In genomic region chr15:79432328-79432727, GRCm38 (mm10) we compare ENCODE assay signal across 8 mouse cellular contexts. TPM values are rescaled to one million over a fixed set of nuclear protein-coding genes. Genes with fewer than 3 reads are reported as not detected.
A peak's percentile ranks its signal among the peaks of the same experiment; 100 is the strongest.
DNase-seq lines count a peak whose midpoint lies in the region; ATAC-seq lines count a peak whose summit lies in the region.

No protein-coding gene starts in this region.

- WGBS in heart, embryonic 13.5 days: 69% methylated on average over 11 of the region's 11 CpGs
- 88% methylated on average over 11 of the region's 11 CpGs for WGBS in hindbrain, embryonic 14.5 days
- WGBS in midbrain, embryonic 16.5 days: 90% methylated on average over 11 of the region's 11 CpGs
- WGBS in forebrain, embryonic 16.5 days: 94% methylated on average over 11 of the region's 11 CpGs

- no peaks in the 10 kb centered on the region for H3K9me3 ChIP-seq in heart, embryonic 13.5 days
- H3K9me3 ChIP-seq in megakaryocyte, embryonic 14.5 days: peaks cover 3% of the 10 kb centered on the region; the same call in 1 of the 2 replicates
- H3K9me3 ChIP-seq in hindbrain, embryonic 14.5 days (ENCODE audit: control insufficient read depth, low read length): no peaks in the 10 kb centered on the region
- H3K9me3 ChIP-seq in midbrain, embryonic 16.5 days (replicated peaks; ENCODE audit: control insufficient read depth, low read length, poor library complexity, severe bottlenecking): no peaks in the 10 kb centered on the region
- no peaks in the 10 kb centered on the region; the same call in 1 of the 2 replicates for H3K9me3 ChIP-seq in forebrain, embryonic 16.5 days (ENCODE audit: control insufficient read depth, low read length)

- H3K9ac ChIP-seq in heart, embryonic 13.5 days: peak overlapping the region; percentile 72
- H3K9ac ChIP-seq in hindbrain, embryonic 14.5 days: no peak overlapping the region
- no peak overlapping the region for H3K9ac ChIP-seq in midbrain, embryonic 16.5 days (ENCODE audit: low read depth, low read length)
- no peak overlapping the region for H3K9ac ChIP-seq in forebrain, embryonic 16.5 days (replicated peaks; ENCODE audit: low read depth, low read length)

- DNase-seq in heart, adult 8-10 months (ENCODE audit: low spot score): no peak
- DNase-seq in hindbrain, embryonic 14.5 days (ENCODE audit: low spot score): no peak
- DNase-seq in yolk sac, embryonic 10.5 days (ENCODE audit: low spot score): no peak

- peaks cover 86% of the 10 kb centered on the region for H3K4me1 ChIP-seq in heart, embryonic 13.5 days
- H3K4me1 ChIP-seq in megakaryocyte, embryonic 14.5 days: peaks cover 97% of the 10 kb centered on the region
- H3K4me1 ChIP-seq in hindbrain, embryonic 14.5 days (replicated peaks; ENCODE audit: control insufficient read depth, insufficient read depth, low read length): peaks cover 22% of the 10 kb centered on the region
- H3K4me1 ChIP-seq in midbrain, embryonic 16.5 days (ENCODE audit: control insufficient read depth, insufficient read depth, low read length): peaks cover 27% of the 10 kb centered on the region
- H3K4me1 ChIP-seq in forebrain, embryonic 16.5 days (replicated peaks; ENCODE audit: control insufficient read depth, insufficient read depth, low read length): peaks cover 25% of the 10 kb centered on the region

- no peak; the same call in 1 of the 2 replicates for ATAC-seq in heart, embryonic 13.5 days (ENCODE audit: extremely low read depth, insufficient number of reproducible peaks, low FRiP score, low TSS enrichment)
- no peak for ATAC-seq in megakaryocyte, adult 5-6 weeks (ENCODE audit: poor library complexity, severe bottlenecking)
- ATAC-seq in hindbrain, embryonic 14.5 days (ENCODE audit: low FRiP score): no peak
- ATAC-seq in midbrain, embryonic 16.5 days: no peak
- ATAC-seq in forebrain, embryonic 16.5 days: no peak

- peak overlapping the region; percentile 96 for H3K27ac ChIP-seq in heart, embryonic 13.5 days (replicated peaks)
- H3K27ac ChIP-seq in hindbrain, embryonic 14.5 days: 0 out of 2 replicates have a peak overlapping the region, but pooled peaks have one; percentile 59
- peak overlapping the region; percentile 60; the same call in 1 of the 2 replicates for H3K27ac ChIP-seq in midbrain, embryonic 16.5 days (ENCODE audit: low read length)
- H3K27ac ChIP-seq in forebrain, embryonic 16.5 days (ENCODE audit: low read length): no peak overlapping the region

- no peaks in the 10 kb centered on the region for H3K27me3 ChIP-seq in heart, embryonic 13.5 days (replicated peaks)
- no peaks in the 10 kb centered on the region for H3K27me3 ChIP-seq in megakaryocyte, embryonic 14.5 days (replicated peaks)
- H3K27me3 ChIP-seq in hindbrain, embryonic 14.5 days (ENCODE audit: control insufficient read depth, insufficient read depth, low read length): no peaks in the 10 kb centered on the region
- H3K27me3 ChIP-seq in midbrain, embryonic 16.5 days (ENCODE audit: control insufficient read depth, insufficient read depth, low read depth, low read length): no peaks in the 10 kb centered on the region
- H3K27me3 ChIP-seq in forebrain, embryonic 16.5 days (replicated peaks; ENCODE audit: control insufficient read depth, insufficient read depth, low read length): no peaks in the 10 kb centered on the region

- peaks cover 87% of the 10 kb centered on the region for H3K36me3 ChIP-seq in heart, embryonic 13.5 days
- H3K36me3 ChIP-seq in megakaryocyte, embryonic 14.5 days (replicated peaks; ENCODE audit: low read length): peaks cover 77% of the 10 kb centered on the region
- H3K36me3 ChIP-seq in hindbrain, embryonic 14.5 days (replicated peaks; ENCODE audit: control insufficient read depth, insufficient read depth): peaks cover 89% of the 10 kb centered on the region
- H3K36me3 ChIP-seq in midbrain, embryonic 16.5 days (ENCODE audit: control insufficient read depth, insufficient read depth, low read length): peaks cover 33% of the 10 kb centered on the region
- peaks cover 40% of the 10 kb centered on the region for H3K36me3 ChIP-seq in forebrain, embryonic 16.5 days (ENCODE audit: control insufficient read depth, insufficient read depth)

- H3K4me2 ChIP-seq in heart, embryonic 13.5 days: peak overlapping the region; percentile 60
- no peak overlapping the region for H3K4me2 ChIP-seq in hindbrain, embryonic 14.5 days (replicated peaks)
- no peak overlapping the region for H3K4me2 ChIP-seq in midbrain, embryonic 16.5 days (ENCODE audit: low read length)
- no peak overlapping the region for H3K4me2 ChIP-seq in forebrain, embryonic 16.5 days (ENCODE audit: low read length)

- H3K4me3 ChIP-seq in heart, embryonic 13.5 days: peak overlapping the region; percentile 31
- H3K4me3 ChIP-seq in megakaryocyte, embryonic 14.5 days (replicated peaks): peak overlapping the region; percentile 89
- no peak overlapping the region for H3K4me3 ChIP-seq in hindbrain, embryonic 14.5 days (replicated peaks; ENCODE audit: low read length)
- H3K4me3 ChIP-seq in midbrain, embryonic 16.5 days (ENCODE audit: low read depth, low read length): no peak overlapping the region
- no peak overlapping the region for H3K4me3 ChIP-seq in forebrain, embryonic 16.5 days (replicated peaks; ENCODE audit: low read length)

RNA-seq across cellular contexts. Expression of gene Csnk1e, which starts 23.0 kb away (rescaled TPM):
- polyA plus RNA-seq in heart, embryonic 13.5 days (2015; fragmentation: Nextera tagmentation; extraction: Ambion mirVana): 64.8 and 76.2 TPM in 2 replicates
- total RNA-seq in heart, adult 8-10 months (2022): 10 to 100 TPM; 49.3 to 64.6 (median 56.6) TPM
- 77.4 and 115 TPM in 2 replicates for polyA plus RNA-seq in megakaryocyte, embryonic 14.5 days (2012; ENCODE audit: insufficient read depth, low replicate concordance)
- 33.3 and 39.4 TPM in 2 replicates for total RNA-seq in megakaryocyte, adult 5-6 weeks (2015)
- total RNA-seq in megakaryocyte, adult 5-6 weeks (2017): 29.3 and 32.0 TPM in 2 replicates
- 184 and 213 TPM in 2 replicates for polyA plus RNA-seq in hindbrain, embryonic 14.5 days (2014; fragmentation: Nextera tagmentation; extraction: Ambion mirVana)
- 193 and 218 TPM in 2 replicates for polyA plus RNA-seq in midbrain, embryonic 16.5 days (2015; fragmentation: Nextera tagmentation; extraction: Ambion mirVana)
- polyA plus RNA-seq in forebrain, embryonic 16.5 days (2015; fragmentation: Nextera tagmentation; extraction: Ambion mirVana): 234 and 240 TPM in 2 replicates

RNA-seq across cellular contexts. Expression of gene Tmem184b, which starts 29.0 kb away (rescaled TPM):
- 65.8 and 72.7 TPM in 2 replicates for polyA plus RNA-seq in heart, embryonic 13.5 days (2015; fragmentation: Nextera tagmentation; extraction: Ambion mirVana)
- 10 to 100 TPM; 34.6 to 46.1 (median 39.0) TPM for total RNA-seq in heart, adult 8-10 months (2022)
- 58.6 and 91.9 TPM in 2 replicates for polyA plus RNA-seq in megakaryocyte, embryonic 14.5 days (2012; ENCODE audit: insufficient read depth, low replicate concordance)
- total RNA-seq in megakaryocyte, adult 5-6 weeks (2015): 31.1 and 33.3 TPM in 2 replicates
- total RNA-seq in megakaryocyte, adult 5-6 weeks (2017): 10.4 and 12.2 TPM in 2 replicates
- polyA plus RNA-seq in hindbrain, embryonic 14.5 days (2014; fragmentation: Nextera tagmentation; extraction: Ambion mirVana): 39.9 and 40.0 TPM in 2 replicates
- polyA plus RNA-seq in midbrain, embryonic 16.5 days (2015; fragmentation: Nextera tagmentation; extraction: Ambion mirVana): 42.5 and 43.2 TPM in 2 replicates
- 43.4 and 44.0 TPM in 2 replicates for polyA plus RNA-seq in forebrain, embryonic 16.5 days (2015; fragmentation: Nextera tagmentation; extraction: Ambion mirVana)

Comparison
In these comparisons a context has a peak if more than half of its experiments do, and no peak if none do; other contexts are left out.
1. H3K4me3 ChIP-seq: peak in heart, embryonic 13.5 days (single experiment) and megakaryocyte, embryonic 14.5 days (single experiment); none in hindbrain, embryonic 14.5 days (single experiment), midbrain, embryonic 16.5 days (single experiment) and forebrain, embryonic 16.5 days (single experiment).